Mouse (Mus musculus) stomach, embryonic 14.5 days (tissue): ENCODE results near the gene Znrf1. TPM values are rescaled to one million over a fixed set of nuclear protein-coding genes. Genes with fewer than 3 reads are reported as not detected.

Experiments used
- ATAC-seq: fragments of 200-750 bp; cut with Nextera tagmentation; 2 replicates; pipeline ENCODE4 v1.8.0; 2017; ENCODE audit warnings: low read depth, moderate TSS enrichment; ENCODE audit not compliant: insufficient number of reproducible peaks, insufficient read depth, low FRiP score
- H3K27ac ChIP-seq: fragments of 300-500 bp; sonication (generic); 2 replicates; pipeline ENCODE4 v1.5.1; 2014; ENCODE audit warnings: mild to moderate bottlenecking, low read length, moderate library complexity, mixed read lengths
- H3K27me3 ChIP-seq: fragments of 300-500 bp; sonication (generic); 2 replicates; pipeline ENCODE4 v1.6.1; 2014; ENCODE audit warnings: low read length, control low read depth, mixed read lengths; ENCODE audit not compliant: control insufficient read depth, insufficient read depth
- H3K36me3 ChIP-seq: fragments of 300-500 bp; sonication (generic); 2 replicates; pipeline ENCODE4 v1.6.1; 2014; ENCODE audit warnings: mild to moderate bottlenecking, control low read depth, low read length, moderate library complexity, mixed read lengths; ENCODE audit not compliant: control insufficient read depth, insufficient read depth
- H3K4me1 ChIP-seq: fragments of 300-500 bp; sonication (generic); 2 replicates; pipeline ENCODE4 v1.6.1; 2014; ENCODE audit warnings: low read length, control low read depth, mixed read lengths; ENCODE audit not compliant: control insufficient read depth, insufficient read depth
- H3K4me2 ChIP-seq: fragments of 300-500 bp; sonication (generic); replicated peaks from 2 replicates; pipeline ENCODE4 v1.6.1; 2014; ENCODE audit warnings: low read depth, low read length, control low read depth
- H3K4me3 ChIP-seq: fragments of 300-500 bp; sonication (generic); 2 replicates; pipeline ENCODE4 v1.5.1; 2014; ENCODE audit warnings: low read depth, low read length, control low read depth
- H3K9ac ChIP-seq: fragments of 300-500 bp; sonication (generic); replicated peaks from 2 replicates; pipeline ENCODE4 v1.6.1; 2014; ENCODE audit warnings: low read depth, mild to moderate bottlenecking, control low read depth, low read length, moderate library complexity, mixed read lengths
- H3K9me3 ChIP-seq: fragments of 300-500 bp; sonication (generic); 2 replicates; pipeline ENCODE4 v1.6.1; 2016; ENCODE audit warnings: low read depth, low read length, control low read depth; ENCODE audit not compliant: control insufficient read depth
- WGBS: fragments of 180-500 bp; shearing (Covaris S2); extraction: QIAGEN DNeasy Blood & Tissue Kit; methylation state at CpG from one replicate; pipeline ENCODE4 v1.1.7; 2014; 5-methylcytosine and 5-hydroxymethylcytosine counted together
- polyA plus RNA-seq: library from polyadenylated mRNA; unstranded; fragments of >200 nt; fragmentation: Nextera tagmentation; extraction: Ambion mirVana; gene quantifications from 2 replicates; pipeline ENCODE4 v1.2.1, GENCODE M21; 2014

Znrf1 gene
- polyA plus RNA-seq, 1 experiment from 2014 or later = 37.7 TPM

DNA sequence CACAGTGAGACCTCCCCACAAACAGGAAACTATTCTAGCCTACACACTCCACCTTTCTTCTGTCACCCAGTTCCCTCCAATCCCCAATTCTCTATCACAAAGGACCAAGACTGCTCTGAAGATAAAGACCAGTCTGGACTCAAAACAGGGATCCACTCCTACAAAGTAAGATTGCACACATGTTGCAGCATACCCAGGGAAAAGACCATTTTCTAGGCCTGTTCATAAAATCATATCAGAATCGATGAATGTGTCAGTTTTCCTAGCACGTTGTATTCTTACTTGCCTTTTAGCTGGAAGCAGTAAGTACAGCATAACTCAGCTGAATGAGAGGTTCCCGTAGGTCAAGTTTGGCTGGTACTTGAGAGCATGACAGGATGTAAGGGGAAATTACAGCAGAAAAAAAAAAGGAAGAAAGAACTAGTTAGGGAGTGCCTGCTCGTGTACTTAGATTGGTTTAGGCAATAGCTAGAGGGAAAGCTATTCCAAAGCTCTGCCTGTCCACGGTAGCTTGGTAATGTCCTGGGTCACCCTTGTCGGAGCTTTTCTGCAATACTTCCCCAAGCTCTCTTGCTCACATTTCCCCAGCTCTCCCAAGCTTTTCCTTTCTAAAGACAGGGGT, 9.4 kb upstream of the Znrf1 start:
- Histone ChIP-seq H3K9me3 (no peaks in the 10 kb centered on the region), H3K36me3 (no peaks in the 10 kb centered on the region), H3K4me3 (no peak overlapping the region), H3K27me3 (no peaks in the 10 kb centered on the region), H3K27ac (no peak overlapping the region), H3K9ac (no peak overlapping the region), H3K4me2 (no peak overlapping the region), H3K4me1 (no peaks in the 10 kb centered on the region)
- no peak for ATAC-seq
- WGBS = 73% methylated on average over 6 of the region's 6 CpGs

DNA sequence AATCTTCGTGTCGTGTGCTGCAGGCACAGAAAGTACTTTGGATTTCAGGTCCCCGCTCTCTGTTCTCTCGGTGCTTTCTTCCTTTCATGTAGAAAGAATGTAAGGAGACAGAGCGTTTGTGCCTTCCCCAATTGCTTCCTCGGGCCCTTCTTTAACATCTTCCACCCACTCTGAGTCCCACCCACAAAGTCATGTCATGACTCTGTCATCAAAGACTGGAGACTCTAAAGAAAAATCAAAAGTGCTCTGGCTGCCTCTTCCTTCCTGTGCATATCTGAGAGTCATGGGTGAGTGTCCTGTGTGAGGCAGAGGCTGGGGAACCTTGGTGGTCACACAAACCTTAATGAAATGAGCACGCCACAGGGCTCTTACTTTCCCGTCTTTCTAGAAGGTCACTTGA, 8.7 kb upstream of the Znrf1 start:
- no peak overlapping the region for H3K4me2 ChIP-seq
- no peaks in the 10 kb centered on the region for H3K36me3 ChIP-seq
- H3K9ac ChIP-seq = no peak overlapping the region
- ATAC-seq = no peak
- H3K27ac ChIP-seq = no peak overlapping the region
- no peaks in the 10 kb centered on the region for H3K9me3 ChIP-seq
- no peaks in the 10 kb centered on the region for H3K27me3 ChIP-seq
- 75% methylated on average over 8 of the region's 8 CpGs for WGBS
- no peaks in the 10 kb centered on the region for H3K4me1 ChIP-seq
- no peak overlapping the region for H3K4me3 ChIP-seq

DNA sequence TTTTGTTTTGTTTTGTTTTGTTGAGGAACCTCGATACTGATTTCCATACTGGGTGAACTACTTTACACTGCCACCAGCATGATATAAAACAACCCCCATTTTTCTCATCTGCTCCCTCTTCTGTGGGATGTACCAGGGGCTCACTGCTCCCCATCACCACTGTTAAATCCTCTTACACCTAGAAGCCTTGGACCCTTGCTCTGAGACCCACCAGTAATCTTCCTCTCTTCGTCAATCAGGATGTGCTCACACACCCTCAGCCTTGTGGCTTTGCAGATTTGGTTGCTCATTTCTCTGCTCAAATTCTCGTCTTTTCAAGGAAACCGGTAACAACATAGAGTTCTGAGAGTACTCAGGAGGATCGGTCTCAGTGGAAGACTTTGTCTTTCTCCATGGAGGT, 7.8 kb upstream of the Znrf1 start:
- WGBS = 82% methylated on average over 5 of the region's 5 CpGs
- Histone ChIP-seq H3K27me3 (no peaks in the 10 kb centered on the region), H3K9me3 (no peaks in the 10 kb centered on the region), H3K4me1 (no peaks in the 10 kb centered on the region), H3K9ac (no peak overlapping the region), H3K4me2 (no peak overlapping the region), H3K4me3 (no peak overlapping the region), H3K27ac (no peak overlapping the region), H3K36me3 (no peaks in the 10 kb centered on the region)
- no peak for ATAC-seq

DNA sequence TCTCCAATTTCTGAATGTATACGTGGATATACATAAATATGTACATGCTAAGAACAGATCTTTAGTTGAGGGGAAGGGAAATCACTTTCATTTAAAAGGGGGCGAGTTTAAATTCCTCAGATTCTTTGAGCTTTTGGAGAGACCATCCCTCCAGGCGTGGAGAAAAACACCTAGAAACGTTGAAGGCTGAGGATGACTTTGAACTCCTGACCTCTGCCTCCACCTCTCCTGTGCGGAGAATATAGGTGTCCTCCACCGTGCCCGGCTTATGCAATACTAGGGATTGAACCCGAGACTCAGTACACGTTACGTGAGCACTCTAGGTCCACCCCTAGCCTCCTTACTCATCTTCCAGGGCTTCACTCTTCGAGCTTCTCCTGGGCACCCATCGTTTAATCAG, 4.7 kb upstream of the Znrf1 start:
- Histone ChIP-seq H3K4me1 (no peaks in the 10 kb centered on the region), H3K27ac (no peak overlapping the region), H3K36me3 (no peaks in the 10 kb centered on the region), H3K4me3 (no peak overlapping the region), H3K9me3 (no peaks in the 10 kb centered on the region), H3K27me3 (no peaks in the 10 kb centered on the region), H3K4me2 (no peak overlapping the region), H3K9ac (no peak overlapping the region)
- 63% methylated on average over 12 of the region's 12 CpGs for WGBS
- ATAC-seq = no peak

DNA sequence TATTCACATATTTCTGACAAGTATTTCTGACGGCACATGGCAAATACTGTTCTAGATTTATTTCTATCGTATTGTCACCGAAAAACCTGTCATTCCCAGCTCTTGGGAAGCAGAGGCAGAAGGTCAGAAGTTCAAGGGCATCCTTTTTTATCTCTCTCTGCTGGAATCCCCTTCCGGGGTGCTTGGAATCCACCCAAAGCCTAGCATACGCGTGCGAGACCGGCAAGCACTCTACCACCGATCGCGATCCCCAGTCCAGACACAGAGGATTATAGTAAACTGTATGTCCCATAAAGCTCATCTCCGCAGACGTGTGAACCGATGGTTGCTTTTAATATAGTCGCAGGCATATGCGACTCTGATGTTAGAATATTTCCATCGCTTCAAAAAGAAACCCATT, 4.3 kb upstream of the Znrf1 start:
- Histone ChIP-seq H3K9ac (no peak overlapping the region), H3K4me1 (no peaks in the 10 kb centered on the region), H3K36me3 (no peaks in the 10 kb centered on the region), H3K9me3 (no peaks in the 10 kb centered on the region), H3K27me3 (no peaks in the 10 kb centered on the region), H3K27ac (no peak overlapping the region), H3K4me3 (no peak overlapping the region), H3K4me2 (no peak overlapping the region)
- no peak for ATAC-seq
- WGBS = 81% methylated on average over 17 of the region's 17 CpGs

DNA sequence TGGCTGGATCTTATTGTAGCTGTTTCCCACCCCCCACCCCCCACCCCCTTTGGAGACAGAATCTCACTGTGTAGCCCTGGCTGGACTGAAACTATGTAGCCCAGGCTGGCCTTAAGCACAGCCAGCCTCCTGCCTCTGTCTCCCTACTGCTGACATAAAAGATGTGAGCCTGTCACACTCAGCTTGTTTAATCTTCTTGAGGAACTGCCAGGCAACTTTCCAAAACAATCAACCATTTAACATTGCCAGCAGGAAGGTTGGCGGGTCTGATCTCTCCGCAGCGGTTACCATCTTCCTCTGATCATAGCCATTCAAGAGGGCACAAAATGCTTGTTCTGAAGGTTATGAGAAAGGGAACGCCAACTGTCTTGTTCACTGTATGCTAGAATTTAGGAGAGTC, 2.4 kb upstream of the Znrf1 start:
- peaks cover 10% of the 10 kb centered on the region; the same call in 1 of the 2 replicates for H3K4me1 ChIP-seq
- no peak overlapping the region for H3K4me3 ChIP-seq
- H3K4me2 ChIP-seq = no peak overlapping the region
- no peak for ATAC-seq
- no peak overlapping the region for H3K9ac ChIP-seq
- 71% methylated on average over 4 of the region's 4 CpGs for WGBS
- H3K27me3 ChIP-seq = no peaks in the 10 kb centered on the region
- no peaks in the 10 kb centered on the region for H3K36me3 ChIP-seq
- no peak overlapping the region for H3K27ac ChIP-seq
- H3K9me3 ChIP-seq = no peaks in the 10 kb centered on the region

DNA sequence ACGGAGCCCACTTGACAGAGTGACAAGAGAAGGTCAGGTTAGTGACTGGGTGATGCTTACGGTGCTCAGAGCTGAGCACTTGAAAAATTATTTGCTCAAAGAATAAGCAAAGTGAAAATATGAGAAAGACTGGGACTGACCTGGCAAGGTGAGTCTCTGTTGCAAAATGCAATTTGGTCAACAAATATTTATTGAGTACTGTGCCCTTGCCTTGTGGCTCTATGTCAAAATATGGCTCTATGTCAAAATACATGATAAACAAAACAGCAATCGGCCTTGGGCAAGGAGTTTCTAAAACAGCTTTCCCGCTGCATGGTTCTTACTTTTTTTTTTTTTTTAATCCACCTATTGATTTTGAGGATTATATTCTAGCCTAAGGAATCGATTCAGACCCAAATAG, 406 bp upstream of the Znrf1 start:
- Histone ChIP-seq H3K4me2 (peak overlapping the region; percentile 36; the same call in 1 of the 2 replicates), H3K9me3 (no peaks in the 10 kb centered on the region), H3K36me3 (no peaks in the 10 kb centered on the region), H3K4me3 (peak overlapping the region; percentile 95), H3K9ac (no peak overlapping the region), H3K4me1 (peaks cover 23% of the 10 kb centered on the region; the same call in 1 of the 2 replicates), H3K27ac (no peak overlapping the region), H3K27me3 (no peaks in the 10 kb centered on the region)
- no peak for ATAC-seq
- 27% methylated on average over 5 of the region's 5 CpGs for WGBS

DNA sequence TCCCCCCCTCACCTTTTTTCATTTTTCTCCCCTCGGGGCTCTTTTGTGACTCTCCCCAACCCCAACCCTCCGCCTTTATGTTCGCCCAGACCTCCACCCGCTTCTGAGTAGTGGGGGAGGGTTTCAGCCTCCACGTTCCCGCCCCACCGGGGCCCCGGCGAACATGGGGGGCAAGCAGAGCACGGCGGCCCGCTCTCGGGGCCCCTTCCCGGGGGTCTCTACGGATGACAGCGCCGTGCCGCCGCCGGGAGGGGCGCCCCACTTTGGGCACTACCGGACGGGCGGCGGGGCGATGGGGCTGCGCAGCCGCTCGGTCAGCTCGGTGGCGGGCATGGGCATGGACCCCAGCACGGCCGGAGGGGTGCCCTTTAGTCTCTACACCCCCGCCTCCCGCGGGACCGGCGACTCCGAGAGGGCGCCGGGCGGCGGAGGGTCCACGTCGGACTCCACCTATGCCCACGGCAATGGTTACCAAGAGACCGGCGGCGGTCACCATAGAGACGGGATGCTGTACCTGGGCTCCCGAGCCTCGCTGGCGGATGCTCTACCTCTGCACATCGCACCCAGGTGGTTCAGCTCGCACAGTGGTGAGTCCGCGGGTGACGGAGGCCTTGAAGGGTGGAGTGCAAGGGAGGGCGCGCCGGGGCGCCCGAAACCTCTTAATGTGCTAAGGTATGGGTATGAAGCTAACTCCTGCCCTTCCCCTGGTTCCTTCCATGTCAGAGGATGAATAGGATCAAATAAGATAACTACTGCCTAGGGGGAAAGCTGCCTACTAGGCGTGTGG, 1.3 kb downstream of the Znrf1 start:
- peaks cover 30% of the 10 kb centered on the region; the same call in 1 of the 2 replicates for H3K4me1 ChIP-seq
- no peaks in the 10 kb centered on the region for H3K36me3 ChIP-seq
- H3K4me3 ChIP-seq = peak overlapping the region; percentile 95
- peak; percentile 15; the same call in 1 of the 2 replicates for ATAC-seq
- WGBS = under 1% methylated on average over 57 of the region's 64 CpGs
- peak overlapping the region; percentile 89 for H3K9ac ChIP-seq
- H3K4me2 ChIP-seq = peak overlapping the region; percentile 85
- H3K9me3 ChIP-seq = no peaks in the 10 kb centered on the region
- no peaks in the 10 kb centered on the region for H3K27me3 ChIP-seq
- H3K27ac ChIP-seq = peak overlapping the region; percentile 95; the same call in 1 of the 2 replicates
